Mouse (Mus musculus): ENCODE results near the gene Smok2a. TPM values are rescaled to one million over a fixed set of nuclear protein-coding genes. Genes with fewer than 3 reads are reported as not detected.
"Not testable (repeated sequence)": the region's sequence is repeated elsewhere in the genome, so short reads cannot be mapped to it uniquely, and the experiment has no call there.

Gene Smok2a
- total and polyA plus RNA-seq, 2 experiments: not detected

DNA sequence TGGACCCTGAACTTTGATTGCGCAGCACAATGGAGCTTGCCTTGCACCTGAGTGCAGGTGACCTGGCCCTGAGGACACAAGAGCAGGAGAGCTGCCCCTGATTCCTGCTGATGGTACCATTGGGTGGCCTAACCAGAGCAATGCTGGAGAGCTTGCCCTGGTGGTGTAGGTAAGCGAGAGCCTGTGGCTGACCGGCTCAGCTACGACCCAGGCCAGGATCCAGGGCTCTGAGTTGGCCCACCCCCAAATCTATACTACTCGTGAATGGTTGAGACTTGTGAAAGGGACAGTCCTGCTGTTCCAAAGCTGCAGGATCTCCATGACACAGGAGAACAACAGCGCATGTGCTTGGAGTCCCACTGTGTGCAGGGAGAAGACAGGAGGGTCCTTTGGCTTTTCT is 34.4 kb upstream of the Smok2a start:
- H3K79me2 ChIP-seq (ENCODE audit: control insufficient read depth, insufficient read depth, low read length); H3K36me3 ChIP-seq (ENCODE audit: control insufficient read depth, insufficient read depth, low read length); H3K4me3 ChIP-seq (ENCODE audit: insufficient read depth, low read depth, low read length); H3K27ac ChIP-seq (replicated peaks; ENCODE audit: insufficient read depth, low read depth, low read length); DNase-seq (ENCODE audit: extremely low read depth, low read depth, low spot score); H3K27me3 ChIP-seq (ENCODE audit: control insufficient read depth, insufficient read depth, low read length); H3K4me1 ChIP-seq (ENCODE audit: control insufficient read depth, insufficient read depth, low read length); H3K9ac ChIP-seq (ENCODE audit: low read depth, low read length): not testable (repeated sequence)
- WGBS: 74% methylated on average over 6 of the region's 6 CpGs

DNA sequence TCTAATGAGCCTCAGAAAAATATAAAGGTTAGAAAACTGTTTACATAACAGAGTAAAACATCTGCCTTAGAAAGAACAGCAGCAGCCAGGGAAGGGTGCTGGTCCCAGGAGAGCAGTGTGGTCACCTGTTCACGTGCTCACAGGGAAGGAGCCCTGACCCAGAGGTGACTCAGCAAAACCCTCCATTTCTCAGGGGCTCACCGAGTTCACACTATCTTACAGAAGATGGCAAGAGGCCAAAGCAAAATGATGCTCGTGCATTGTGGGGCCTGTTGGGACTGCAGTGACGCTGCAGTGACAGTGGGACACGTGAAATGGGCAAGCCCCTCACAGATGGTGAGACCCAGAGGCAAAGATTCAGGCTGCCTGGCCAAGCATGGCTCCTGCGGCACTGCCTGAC is 33.4 kb upstream of the Smok2a start:
- not testable (repeated sequence) for H3K4me1 ChIP-seq (ENCODE audit: control insufficient read depth, insufficient read depth, low read length); H3K79me2 ChIP-seq (ENCODE audit: control insufficient read depth, insufficient read depth, low read length); H3K9ac ChIP-seq (ENCODE audit: low read depth, low read length); H3K27me3 ChIP-seq (ENCODE audit: control insufficient read depth, insufficient read depth, low read length); H3K36me3 ChIP-seq (ENCODE audit: control insufficient read depth, insufficient read depth, low read length); H3K27ac ChIP-seq (replicated peaks; ENCODE audit: insufficient read depth, low read depth, low read length); DNase-seq (ENCODE audit: extremely low read depth, low read depth, low spot score); H3K4me3 ChIP-seq (ENCODE audit: insufficient read depth, low read depth, low read length)
- WGBS: 60% methylated on average over 6 of the region's 6 CpGs

DNA sequence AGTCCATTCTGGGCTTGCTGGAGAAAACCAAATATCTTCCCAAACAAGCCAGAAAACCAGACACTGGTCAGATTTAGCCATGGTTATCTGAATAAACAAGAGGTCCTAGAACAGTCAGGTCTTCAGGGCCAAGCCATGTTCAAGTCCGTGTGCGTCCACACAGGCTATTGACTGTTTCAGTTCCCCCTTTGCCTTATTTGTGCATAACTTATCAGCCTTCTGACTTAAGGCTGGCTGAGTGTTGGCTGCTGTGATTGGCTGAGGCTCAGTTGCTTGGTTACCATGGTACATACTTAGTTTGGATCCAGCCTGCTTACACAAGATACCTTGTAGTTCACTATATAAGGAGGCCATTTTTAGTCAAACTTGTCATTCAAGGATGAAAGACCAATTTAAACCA is 32.1 kb upstream of the Smok2a start:
- not testable (repeated sequence) for H3K9ac ChIP-seq (ENCODE audit: low read depth, low read length); H3K27me3 ChIP-seq (ENCODE audit: control insufficient read depth, insufficient read depth, low read length)
- 87% methylated on average over 2 of the region's 2 CpGs for WGBS

DNA sequence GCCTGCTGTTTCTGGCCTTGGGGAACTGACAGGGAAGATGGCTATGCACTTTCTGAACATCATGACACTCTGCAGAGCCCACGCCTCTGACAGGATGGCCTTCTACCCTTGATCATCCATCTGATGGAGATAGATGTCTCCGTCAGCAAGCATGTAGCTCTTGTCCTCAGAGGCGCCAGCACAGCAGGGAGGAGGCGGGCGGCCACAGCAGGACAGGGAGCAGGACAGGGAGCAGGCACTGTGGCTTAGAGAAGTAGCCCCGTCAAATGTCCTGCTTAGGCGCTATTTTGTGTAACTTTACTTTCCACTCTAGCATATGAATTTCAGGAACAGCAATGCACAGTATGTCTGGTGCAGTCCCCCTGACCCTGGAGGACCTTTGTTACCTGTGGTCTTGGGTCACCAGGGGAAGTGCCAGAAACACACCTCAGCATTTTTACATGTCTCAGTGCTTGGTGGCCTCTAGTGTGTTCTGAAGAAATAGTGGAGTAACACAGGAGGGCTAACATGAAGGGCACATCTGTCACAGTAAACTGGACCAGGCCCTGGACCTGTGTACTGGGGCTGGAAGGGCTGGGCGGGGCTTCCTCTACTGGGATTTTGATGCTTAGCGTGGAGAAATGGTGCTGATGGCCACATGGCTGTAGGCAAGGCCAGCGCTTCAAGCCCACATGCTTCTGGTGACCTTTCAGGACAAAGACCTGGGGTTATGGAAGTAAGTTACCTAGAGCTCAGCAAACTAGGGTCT is 30.0 kb upstream of the Smok2a start:
- not testable (repeated sequence) for H3K4me1 ChIP-seq (ENCODE audit: control insufficient read depth, insufficient read depth, low read length); DNase-seq (ENCODE audit: extremely low read depth, low read depth, low spot score); H3K27me3 ChIP-seq (ENCODE audit: control insufficient read depth, insufficient read depth, low read length); H3K79me2 ChIP-seq (ENCODE audit: control insufficient read depth, insufficient read depth, low read length); H3K36me3 ChIP-seq (ENCODE audit: control insufficient read depth, insufficient read depth, low read length); H3K9ac ChIP-seq (ENCODE audit: low read depth, low read length); H3K4me3 ChIP-seq (ENCODE audit: insufficient read depth, low read depth, low read length); H3K27ac ChIP-seq (replicated peaks; ENCODE audit: insufficient read depth, low read depth, low read length)
- WGBS: 81% methylated on average over 10 of the region's 10 CpGs

More for the DNA sequence above, 32.1 kb upstream of the Smok2a start:
- H3K27ac ChIP-seq (replicated peaks; ENCODE audit: insufficient read depth, low read depth, low read length); H3K36me3 ChIP-seq (ENCODE audit: control insufficient read depth, insufficient read depth, low read length); H3K4me3 ChIP-seq (ENCODE audit: insufficient read depth, low read depth, low read length); DNase-seq (ENCODE audit: extremely low read depth, low read depth, low spot score); H3K79me2 ChIP-seq (ENCODE audit: control insufficient read depth, insufficient read depth, low read length); H3K4me1 ChIP-seq (ENCODE audit: control insufficient read depth, insufficient read depth, low read length): not testable (repeated sequence)

DNA sequence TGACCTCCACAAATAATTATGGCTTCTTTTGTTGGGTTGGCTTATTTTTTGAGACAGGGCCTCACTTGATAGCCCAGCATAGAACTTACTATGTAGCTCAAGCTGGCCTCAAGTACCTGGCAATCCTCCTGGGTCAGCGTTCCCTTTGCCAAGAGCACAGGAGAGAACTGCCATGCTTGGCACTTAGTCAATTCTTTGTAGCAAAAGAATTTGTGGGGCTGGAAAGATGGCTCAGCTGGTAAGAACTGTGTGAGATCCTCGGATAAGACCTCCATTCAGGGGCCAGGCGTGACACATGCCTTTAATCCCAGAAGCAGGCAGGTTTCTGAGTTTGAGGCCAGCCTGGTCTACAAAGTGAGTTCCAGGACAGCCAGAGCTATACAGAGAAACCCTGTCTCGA is 24.5 kb upstream of the Smok2a start:
- 59% methylated on average over 4 of the region's 4 CpGs for WGBS
- DNase-seq (ENCODE audit: extremely low read depth, low read depth, low spot score); H3K27me3 ChIP-seq (ENCODE audit: control insufficient read depth, insufficient read depth, low read length); H3K27ac ChIP-seq (replicated peaks; ENCODE audit: insufficient read depth, low read depth, low read length); H3K79me2 ChIP-seq (ENCODE audit: control insufficient read depth, insufficient read depth, low read length); H3K36me3 ChIP-seq (ENCODE audit: control insufficient read depth, insufficient read depth, low read length); H3K4me3 ChIP-seq (ENCODE audit: insufficient read depth, low read depth, low read length); H3K9ac ChIP-seq (ENCODE audit: low read depth, low read length); H3K4me1 ChIP-seq (ENCODE audit: control insufficient read depth, insufficient read depth, low read length): not testable (repeated sequence)

DNA sequence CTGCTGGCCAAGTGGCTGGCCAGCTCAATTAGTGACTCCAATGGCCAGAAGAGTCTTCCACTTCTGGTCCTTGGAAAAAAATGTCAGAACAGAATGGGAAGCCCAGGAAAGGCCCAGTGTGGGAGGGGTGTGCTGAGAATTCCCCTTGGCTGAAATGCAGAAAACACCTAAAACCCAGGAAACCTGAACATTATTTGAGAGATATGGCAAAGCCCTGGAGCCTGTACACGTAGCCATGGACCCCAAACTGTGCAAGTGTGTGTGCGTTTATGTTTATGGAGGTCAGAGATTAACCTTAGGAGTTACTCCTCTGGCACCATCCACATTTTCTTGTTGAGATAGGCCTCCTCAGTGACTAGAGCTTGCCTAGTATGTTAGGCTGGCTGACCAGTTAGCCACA is 22.2 kb upstream of the Smok2a start:
- H3K4me3 ChIP-seq (ENCODE audit: insufficient read depth, low read depth, low read length); H3K27ac ChIP-seq (replicated peaks; ENCODE audit: insufficient read depth, low read depth, low read length); H3K27me3 ChIP-seq (ENCODE audit: control insufficient read depth, insufficient read depth, low read length); H3K9ac ChIP-seq (ENCODE audit: low read depth, low read length); H3K79me2 ChIP-seq (ENCODE audit: control insufficient read depth, insufficient read depth, low read length); H3K4me1 ChIP-seq (ENCODE audit: control insufficient read depth, insufficient read depth, low read length); H3K36me3 ChIP-seq (ENCODE audit: control insufficient read depth, insufficient read depth, low read length); DNase-seq (ENCODE audit: extremely low read depth, low read depth, low spot score): not testable (repeated sequence)
- 83% methylated on average over 2 of the region's 2 CpGs for WGBS

DNA sequence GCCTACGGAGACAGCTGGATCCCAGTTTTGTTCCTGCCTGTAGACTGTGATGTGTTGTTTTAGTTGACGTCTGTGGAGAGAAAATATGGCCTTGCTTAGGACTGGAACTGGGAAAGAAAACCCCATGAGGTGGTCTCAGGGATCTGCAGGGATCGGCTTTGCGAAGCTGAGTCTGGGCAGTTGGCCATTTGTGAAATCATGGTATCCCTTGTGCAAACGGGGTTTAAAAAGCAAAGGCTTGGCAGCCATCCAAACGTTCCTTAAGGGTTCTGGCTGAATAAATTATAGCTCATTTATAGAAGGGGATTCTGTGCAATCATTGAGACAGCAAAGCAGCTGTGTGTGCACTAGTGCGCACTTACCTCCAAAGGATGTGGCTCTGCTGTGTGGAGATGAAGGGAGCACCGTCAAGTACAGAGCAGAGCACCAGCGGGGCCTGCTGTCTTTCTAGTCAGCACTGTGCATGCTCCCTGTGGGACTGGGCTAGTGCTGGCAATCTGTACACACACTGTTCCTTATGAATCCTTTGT is 21.0 kb upstream of the Smok2a start:
- not testable (repeated sequence) for H3K9ac ChIP-seq (ENCODE audit: low read depth, low read length); H3K36me3 ChIP-seq (ENCODE audit: control insufficient read depth, insufficient read depth, low read length); DNase-seq (ENCODE audit: extremely low read depth, low read depth, low spot score); H3K4me3 ChIP-seq (ENCODE audit: insufficient read depth, low read depth, low read length); H3K27ac ChIP-seq (replicated peaks; ENCODE audit: insufficient read depth, low read depth, low read length); H3K79me2 ChIP-seq (ENCODE audit: control insufficient read depth, insufficient read depth, low read length); H3K27me3 ChIP-seq (ENCODE audit: control insufficient read depth, insufficient read depth, low read length); H3K4me1 ChIP-seq (ENCODE audit: control insufficient read depth, insufficient read depth, low read length)
- 74% methylated on average over 8 of the region's 9 CpGs for WGBS

DNA sequence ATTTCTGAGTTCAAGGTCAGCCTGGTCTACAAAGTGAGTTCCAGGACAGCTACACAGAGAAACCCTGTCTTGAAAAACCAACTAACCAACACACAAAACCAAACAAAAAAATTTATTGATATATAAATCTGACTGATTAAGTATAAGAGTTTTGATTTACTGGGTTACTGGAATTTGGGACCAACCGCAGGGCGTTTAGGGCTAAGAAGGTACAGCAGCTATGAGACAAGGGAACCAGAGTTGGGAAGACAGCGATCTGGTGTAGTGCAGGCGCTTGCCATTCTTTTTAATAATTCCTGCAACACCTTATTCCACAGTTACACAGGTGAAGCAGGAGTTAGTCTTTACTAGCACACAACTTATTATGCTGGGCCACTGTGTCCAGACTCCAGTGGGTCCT is 19.4 kb upstream of the Smok2a start:
- H3K9ac ChIP-seq (ENCODE audit: low read depth, low read length); H3K79me2 ChIP-seq (ENCODE audit: control insufficient read depth, insufficient read depth, low read length); H3K27me3 ChIP-seq (ENCODE audit: control insufficient read depth, insufficient read depth, low read length); H3K4me1 ChIP-seq (ENCODE audit: control insufficient read depth, insufficient read depth, low read length); DNase-seq (ENCODE audit: extremely low read depth, low read depth, low spot score); H3K36me3 ChIP-seq (ENCODE audit: control insufficient read depth, insufficient read depth, low read length); H3K4me3 ChIP-seq (ENCODE audit: insufficient read depth, low read depth, low read length); H3K27ac ChIP-seq (replicated peaks; ENCODE audit: insufficient read depth, low read depth, low read length): not testable (repeated sequence)
- 84% methylated on average over 4 of the region's 4 CpGs for WGBS

DNA sequence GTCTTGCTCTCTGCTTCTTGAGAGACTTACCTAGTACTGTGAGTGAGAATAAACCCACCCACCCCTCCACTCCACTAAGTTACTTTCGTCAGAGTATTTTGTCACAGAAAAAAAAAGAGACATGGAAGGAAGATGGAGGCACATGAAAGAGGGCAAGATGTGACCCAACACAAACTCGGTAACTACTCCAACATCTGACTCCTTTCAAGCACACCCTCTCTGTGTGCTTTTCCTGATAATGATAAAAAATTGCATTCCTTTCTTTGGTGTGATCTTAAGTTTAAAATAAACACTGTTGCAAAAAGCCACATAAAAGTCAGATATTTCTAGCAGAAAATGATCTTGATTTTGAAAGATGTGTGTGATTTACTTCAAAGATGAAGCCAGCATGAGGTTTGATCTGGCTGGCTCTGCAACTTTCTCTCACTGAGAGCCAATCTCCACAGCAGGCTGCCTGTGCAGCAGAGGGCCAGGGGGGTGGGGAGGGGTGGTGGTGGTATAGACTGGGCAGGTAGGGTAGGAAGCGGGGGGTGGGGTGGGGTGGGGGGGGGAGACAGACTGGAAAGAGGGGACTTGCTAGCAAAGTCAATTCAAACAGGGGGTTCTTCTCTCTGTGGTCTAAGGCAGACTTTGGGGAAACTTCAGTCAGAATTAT is 18.4 kb upstream of the Smok2a start:
- WGBS: 68% methylated on average over 2 of the region's 3 CpGs

More for the DNA sequence above, 18.4 kb upstream of the Smok2a start:
- H3K9ac ChIP-seq (ENCODE audit: low read depth, low read length); H3K4me1 ChIP-seq (ENCODE audit: control insufficient read depth, insufficient read depth, low read length); H3K36me3 ChIP-seq (ENCODE audit: control insufficient read depth, insufficient read depth, low read length); H3K27ac ChIP-seq (replicated peaks; ENCODE audit: insufficient read depth, low read depth, low read length); H3K27me3 ChIP-seq (ENCODE audit: control insufficient read depth, insufficient read depth, low read length); H3K4me3 ChIP-seq (ENCODE audit: insufficient read depth, low read depth, low read length); H3K79me2 ChIP-seq (ENCODE audit: control insufficient read depth, insufficient read depth, low read length); DNase-seq (ENCODE audit: extremely low read depth, low read depth, low spot score): not testable (repeated sequence)
